15 mouse cellular contexts compared by ENCODE assay signal in the genomic region with DNA sequence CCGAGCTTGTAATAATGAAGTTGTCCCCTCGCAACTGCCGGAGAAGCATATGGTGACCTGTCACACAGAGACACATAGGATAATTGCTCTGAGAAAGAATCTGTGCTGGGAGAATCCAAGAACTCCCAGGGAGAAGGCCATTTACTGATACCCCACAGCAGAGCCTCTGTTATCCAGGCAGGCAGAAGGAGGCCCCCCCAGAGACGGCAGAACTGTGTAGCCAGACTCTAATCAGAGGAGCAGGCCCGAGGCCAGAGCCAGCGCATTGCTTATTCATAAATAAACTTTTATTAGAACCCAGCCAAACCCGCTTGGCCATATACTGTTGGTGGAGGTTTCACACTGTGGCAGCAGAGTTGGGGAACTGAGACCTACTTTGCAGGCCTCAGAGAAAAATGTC.
DNase-seq lines count a peak whose midpoint lies in the region; ATAC-seq and TF ChIP-seq lines count a peak whose summit lies in the region.
"Had no signal": no experiment of that assay in that cellular context is flagged by ENCODE, and none has a peak within 500 bp of the region (broad histone marks: within the 10 kb centered on the region; RNA-seq: fewer than 3 reads in every experiment).

No protein-coding gene starts in this region.

- peak; percentile 56 for DNase-seq in lung, embryonic 14.5 days
- DNase-seq in lung, postnatal 0 days (ENCODE audit: low spot score), result no peak
- peak; percentile 66 for DNase-seq in midbrain, embryonic 14.5 days
- DNase-seq in layer of hippocampus, adult 2 months (ENCODE audit: low spot score in 2 of 2), result no peak
- DNase-seq in frontal cortex, postnatal 25 days (ENCODE audit: low spot score in 2 of 2), result no peak
- DNase-seq in thymus, postnatal 14 days, result no peak
- DNase-seq: cerebellum, adult 8-10 months; heart, adult 2 months; heart, postnatal 10 days; thymus, adult 2 months had no signal

- no peak overlapping the region for H3K27ac ChIP-seq in lung, embryonic 14.5 days (ENCODE audit: low read depth)
- H3K27ac ChIP-seq in lung, postnatal 0 days (ENCODE audit: low read length), result no peak overlapping the region
- H3K27ac ChIP-seq in embryonic facial prominence, embryonic 15.5 days (replicated peaks), result no peak overlapping the region
- peak overlapping the region; percentile 24; the same call in 1 of the 2 replicates for H3K27ac ChIP-seq in hindbrain, embryonic 15.5 days (replicated peaks)
- H3K27ac ChIP-seq in midbrain, embryonic 14.5 days (replicated peaks; ENCODE audit: low read depth, low read length), result peak overlapping the region; percentile 13; the same call in 1 of the 2 replicates
- no peak overlapping the region for H3K27ac ChIP-seq in layer of hippocampus, adult 2 months
- H3K27ac ChIP-seq: heart, adult 2 months; kidney, embryonic 15.5 days; left cerebral cortex, adult 2 months; lung, embryonic 15.5 days had no signal

- no peaks in the 10 kb centered on the region for H3K4me1 ChIP-seq in lung, embryonic 14.5 days (ENCODE audit: insufficient read depth)
- no peaks in the 10 kb centered on the region for H3K4me1 ChIP-seq in lung, postnatal 0 days (ENCODE audit: insufficient read depth, low read depth, low read length)
- peaks cover 7% of the 10 kb centered on the region; the same call in 1 of the 2 replicates for H3K4me1 ChIP-seq in embryonic facial prominence, embryonic 15.5 days
- peaks cover 7% of the 10 kb centered on the region for H3K4me1 ChIP-seq in hindbrain, embryonic 15.5 days (replicated peaks)
- peaks cover 12% of the 10 kb centered on the region; the same call in 1 of the 2 replicates for H3K4me1 ChIP-seq in midbrain, embryonic 14.5 days (ENCODE audit: control insufficient read depth, insufficient read depth, low read length)
- H3K4me1 ChIP-seq: lung, embryonic 15.5 days had no signal

- H3K9ac ChIP-seq in lung, embryonic 14.5 days, result no peak overlapping the region
- no peak overlapping the region for H3K9ac ChIP-seq in lung, postnatal 0 days (replicated peaks; ENCODE audit: low read depth)
- H3K9ac ChIP-seq in embryonic facial prominence, embryonic 15.5 days, result no peak overlapping the region
- H3K9ac ChIP-seq in hindbrain, embryonic 15.5 days, result no peak overlapping the region
- no peak overlapping the region for H3K9ac ChIP-seq in midbrain, embryonic 14.5 days (replicated peaks; ENCODE audit: low read length)
- H3K9ac ChIP-seq: kidney, embryonic 15.5 days; lung, embryonic 15.5 days had no signal

- no peak overlapping the region for H3K4me3 ChIP-seq in lung, embryonic 14.5 days (ENCODE audit: low read depth, low read length)
- H3K4me3 ChIP-seq in lung, postnatal 0 days (ENCODE audit: low read depth, low read length), result no peak overlapping the region
- H3K4me3 ChIP-seq in embryonic facial prominence, embryonic 15.5 days (replicated peaks), result no peak overlapping the region
- no peak overlapping the region for H3K4me3 ChIP-seq in hindbrain, embryonic 15.5 days
- H3K4me3 ChIP-seq in midbrain, embryonic 14.5 days (replicated peaks; ENCODE audit: low read depth, low read length), result no peak overlapping the region
- no peak overlapping the region for H3K4me3 ChIP-seq in layer of hippocampus, adult 2 months
- H3K4me3 ChIP-seq: heart, adult 2 months; kidney, embryonic 15.5 days; left cerebral cortex, adult 2 months; lung, embryonic 15.5 days had no signal

- H3K36me3 ChIP-seq in lung, embryonic 14.5 days (ENCODE audit: insufficient read depth), result no peaks in the 10 kb centered on the region
- H3K36me3 ChIP-seq in lung, postnatal 0 days (ENCODE audit: insufficient read depth, low read length), result no peaks in the 10 kb centered on the region
- no peaks in the 10 kb centered on the region for H3K36me3 ChIP-seq in embryonic facial prominence, embryonic 15.5 days
- H3K36me3 ChIP-seq in hindbrain, embryonic 15.5 days, result no peaks in the 10 kb centered on the region
- no peaks in the 10 kb centered on the region for H3K36me3 ChIP-seq in midbrain, embryonic 14.5 days (ENCODE audit: control insufficient read depth, insufficient read depth, low read length)
- H3K36me3 ChIP-seq: kidney, embryonic 15.5 days; lung, embryonic 15.5 days had no signal

- ATAC-seq in lung, embryonic 14.5 days (ENCODE audit: insufficient read depth), result no peak
- no peak for ATAC-seq in lung, postnatal 0 days
- ATAC-seq in embryonic facial prominence, embryonic 15.5 days (ENCODE audit: insufficient number of reproducible peaks, low FRiP score, low TSS enrichment, low read depth), result peak; percentile 60; the same call in 1 of the 2 replicates
- ATAC-seq in hindbrain, embryonic 15.5 days (ENCODE audit: low FRiP score, low read depth), result no peak
- no peak; the same call in 1 of the 2 replicates for ATAC-seq in midbrain, embryonic 14.5 days (ENCODE audit: low FRiP score, low TSS enrichment)

- TF ChIP-seq EP300 in lung, postnatal 0 days (IDR thresholded peaks at IDR 0.05), result no peak

- WGBS in lung, embryonic 14.5 days, result 51% methylated on average over 7 of the region's 7 CpGs
- 54% methylated on average over 7 of the region's 7 CpGs for WGBS in lung, postnatal 0 days
- 55% methylated on average over 7 of the region's 7 CpGs for WGBS in embryonic facial prominence, embryonic 15.5 days
- WGBS in hindbrain, embryonic 15.5 days, result 27% methylated on average over 7 of the region's 7 CpGs
- 49% methylated on average over 7 of the region's 7 CpGs for WGBS in midbrain, embryonic 14.5 days

- no peak for TF ChIP-seq CTCF in lung, embryonic 14.5 days (IDR thresholded peaks at IDR 0.05; ENCODE audit: low read depth)
- no peak for TF ChIP-seq CTCF in lung, postnatal 0 days (IDR thresholded peaks at IDR 0.05)
- TF ChIP-seq CTCF in layer of hippocampus, adult 2 months (conservative IDR thresholded peaks at IDR 0.05), result no peak

- no peaks in the 10 kb centered on the region for H3K9me3 ChIP-seq in lung, embryonic 14.5 days (ENCODE audit: low read depth, low read length)
- H3K9me3 ChIP-seq in lung, postnatal 0 days (ENCODE audit: low read length), result no peaks in the 10 kb centered on the region
- H3K9me3 ChIP-seq in embryonic facial prominence, embryonic 15.5 days (replicated peaks), result no peaks in the 10 kb centered on the region
- no peaks in the 10 kb centered on the region for H3K9me3 ChIP-seq in hindbrain, embryonic 15.5 days
- H3K9me3 ChIP-seq in midbrain, embryonic 14.5 days (ENCODE audit: control insufficient read depth, low read length), result no peaks in the 10 kb centered on the region
- H3K9me3 ChIP-seq: kidney, embryonic 15.5 days; lung, embryonic 15.5 days had no signal

- no peak overlapping the region for H3K4me2 ChIP-seq in lung, embryonic 14.5 days
- H3K4me2 ChIP-seq in lung, postnatal 0 days (replicated peaks; ENCODE audit: low read depth, low read length), result no peak overlapping the region
- H3K4me2 ChIP-seq in embryonic facial prominence, embryonic 15.5 days (replicated peaks), result no peak overlapping the region
- no peak overlapping the region for H3K4me2 ChIP-seq in hindbrain, embryonic 15.5 days
- H3K4me2 ChIP-seq in midbrain, embryonic 14.5 days (ENCODE audit: low read length), result no peak overlapping the region
- H3K4me2 ChIP-seq: kidney, embryonic 15.5 days; lung, embryonic 15.5 days had no signal

- H3K27me3 ChIP-seq in lung, embryonic 14.5 days (ENCODE audit: insufficient read depth, low read length), result peaks cover 34% of the 10 kb centered on the region
- 0 out of 2 replicates have a peak, but pooled peaks cover 3% of the 10 kb centered on the region for H3K27me3 ChIP-seq in lung, postnatal 0 days (replicated peaks; ENCODE audit: insufficient read depth, low read length)
- H3K27me3 ChIP-seq in embryonic facial prominence, embryonic 15.5 days, result no peaks in the 10 kb centered on the region
- H3K27me3 ChIP-seq in hindbrain, embryonic 15.5 days, result no peaks in the 10 kb centered on the region
- no peaks in the 10 kb centered on the region for H3K27me3 ChIP-seq in midbrain, embryonic 14.5 days (ENCODE audit: control insufficient read depth, insufficient read depth, low read length)

Comparison
In these comparisons a context has a peak if more than half of its experiments do, and no peak if none do; other contexts are left out.
1. DNase-seq: peak in lung, embryonic 14.5 days (single experiment) and midbrain, embryonic 14.5 days (single experiment); none in lung, postnatal 0 days (single experiment), layer of hippocampus, adult 2 months (0 of 2), frontal cortex, postnatal 25 days (0 of 2) and thymus, postnatal 14 days (single experiment).
2. H3K27ac ChIP-seq: peak in hindbrain, embryonic 15.5 days (single experiment) and midbrain, embryonic 14.5 days (single experiment); none in lung, embryonic 14.5 days (single experiment), lung, postnatal 0 days (single experiment), embryonic facial prominence, embryonic 15.5 days (single experiment) and layer of hippocampus, adult 2 months (single experiment).